Mouse (Mus musculus): ENCODE measurements around the gene Lhb. TPM values are rescaled to one million over a fixed set of nuclear protein-coding genes. Genes with fewer than 3 reads are reported as not detected.

Gene Lhb
- polyA plus RNA-seq, 1 experiment from 2014 or later = not detected

DNA sequence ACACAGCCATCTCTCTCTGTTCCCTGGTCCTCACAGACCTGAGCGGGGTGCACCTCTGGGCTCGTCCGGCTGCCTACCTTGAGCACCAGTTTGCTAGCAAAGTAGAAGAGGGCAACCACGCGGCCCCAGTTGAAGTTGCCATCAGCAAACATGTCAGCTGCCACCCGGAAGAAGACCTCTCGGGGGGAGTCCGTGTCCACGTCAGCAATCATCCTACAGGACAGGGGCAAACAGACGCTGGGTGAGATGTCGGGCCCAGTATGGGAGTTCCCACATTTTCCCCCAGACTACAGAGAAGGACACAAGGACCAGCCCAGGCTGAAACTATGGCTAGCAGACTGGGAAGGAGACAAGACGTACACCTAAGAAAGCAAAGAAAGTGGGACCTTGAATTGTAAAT lies 44.5 kb downstream of the Lhb start:
- Histone ChIP-seq H3K27ac (replicated peaks) (no peak overlapping the region), H3K4me1 (peaks cover 37% of the 10 kb centered on the region), H3K36me3 (peaks cover 42% of the 10 kb centered on the region), H3K27me3 (replicated peaks) (no peaks in the 10 kb centered on the region), H3K4me3 (peak overlapping the region; percentile 69), H3K9ac (no peak overlapping the region), H3K9me3 (no peaks in the 10 kb centered on the region), H3K4me2 (peak overlapping the region; percentile 90)
- no peak for ATAC-seq (ENCODE audit: extremely low read depth, insufficient number of reproducible peaks, low FRiP score, low TSS enrichment)
- WGBS = 92% methylated on average over 12 of the region's 12 CpGs

DNA sequence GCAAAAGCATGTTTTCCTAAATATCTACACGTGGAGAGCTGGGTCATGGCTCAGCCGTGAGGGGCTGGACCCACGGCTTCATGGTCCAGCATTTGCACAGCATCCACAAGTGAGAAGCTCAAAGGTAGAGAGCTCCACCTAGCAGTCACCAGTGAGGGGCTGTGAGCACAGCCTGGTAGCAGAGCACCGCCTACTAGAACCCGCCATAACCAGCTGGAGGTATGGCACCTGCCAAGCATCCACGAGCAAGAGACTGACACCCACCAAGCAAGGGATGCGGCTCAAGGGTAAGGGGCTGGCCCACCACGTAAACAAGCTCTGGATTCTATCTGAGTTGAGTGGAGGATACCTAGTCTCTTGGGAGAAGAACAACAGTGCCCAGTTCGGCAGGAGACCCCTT lies 44.9 kb downstream of the Lhb start:
- Histone ChIP-seq H3K4me1 (peaks cover 33% of the 10 kb centered on the region), H3K9ac (peak overlapping the region; percentile 93), H3K27ac (replicated peaks) (no peak overlapping the region), H3K4me3 (peak overlapping the region; percentile 69), H3K4me2 (peak overlapping the region; percentile 90), H3K36me3 (peaks cover 42% of the 10 kb centered on the region), H3K9me3 (no peaks in the 10 kb centered on the region), H3K27me3 (replicated peaks) (no peaks in the 10 kb centered on the region)
- 69% methylated on average over 9 of the region's 9 CpGs for WGBS
- ATAC-seq (ENCODE audit: extremely low read depth, insufficient number of reproducible peaks, low FRiP score, low TSS enrichment) = no peak

GRCm38 (mm10) chr7:45466283-45467089 lies 45.9 kb downstream of the Lhb start, which contains the start of gene Bax:
Bax (minus strand) TSS chr7:45466898.
- Histone ChIP-seq H3K27ac (replicated peaks) (peak within 1 kb of the TSS; percentile 65), H3K4me3 (peak within 1 kb of the TSS; percentile 69), H3K27me3 (replicated peaks) (no peaks in the 10 kb centered on the region), H3K4me2 (peak within 1 kb of the TSS; percentile 90), H3K9ac (peak within 1 kb of the TSS; percentile 93), H3K9me3 (no peaks in the 10 kb centered on the region), H3K4me1 (peaks cover 27% of the 10 kb centered on the region), H3K36me3 (peaks cover 41% of the 10 kb centered on the region)
- ATAC-seq (ENCODE audit: extremely low read depth, insufficient number of reproducible peaks, low FRiP score, low TSS enrichment) = peak; percentile 75
- under 1% methylated on average over 58 of the region's 58 CpGs for WGBS

- no peaks in the 10 kb centered on the region for H3K9me3 ChIP-seq
- no peaks in the 10 kb centered on the region for H3K27me3 ChIP-seq (replicated peaks)
- WGBS = 38% methylated on average over 7 of the region's 7 CpGs
- H3K36me3 ChIP-seq = peaks cover 34% of the 10 kb centered on the region
- peak overlapping the region; percentile 76 for H3K9ac ChIP-seq
- peak overlapping the region; percentile 69 for H3K4me3 ChIP-seq
- peak overlapping the region; percentile 90 for H3K4me2 ChIP-seq
- H3K4me1 ChIP-seq = peaks cover 22% of the 10 kb centered on the region
- H3K27ac ChIP-seq (replicated peaks) = no peak overlapping the region
- no peak for ATAC-seq (ENCODE audit: extremely low read depth, insufficient number of reproducible peaks, low FRiP score, low TSS enrichment)
Observed at GRCm38 (mm10) chr7:45467090-45467670, 46.6 kb downstream of the Lhb start.

- WGBS = 3% methylated on average over 3 of the region's 3 CpGs
- Histone ChIP-seq H3K9ac (peak overlapping the region; percentile 20; the same call in 1 of the 2 replicates), H3K4me2 (no peak overlapping the region), H3K36me3 (0 out of 2 replicates have a peak, but pooled peaks cover 4% of the 10 kb centered on the region), H3K9me3 (no peaks in the 10 kb centered on the region), H3K27ac (replicated peaks) (no peak overlapping the region), H3K4me3 (no peak overlapping the region), H3K4me1 (peaks cover 15% of the 10 kb centered on the region), H3K27me3 (replicated peaks) (no peaks in the 10 kb centered on the region)
- ATAC-seq (ENCODE audit: extremely low read depth, insufficient number of reproducible peaks, low FRiP score, low TSS enrichment) = no peak
Observed at GRCm38 (mm10) chr7:45470869-45471268, 50.2 kb downstream of the Lhb start.

Small RNAs within 50 kb of the gene (microRNA-seq; reads per million reads assigned to microRNA genes)
- gene Gm22133 = not detected

Other genes starting within 250 kb of the Lhb start
- gene Gfy, start 241.3 kb upstream of the Lhb start, polyA plus RNA-seq (2015; fragmentation: Nextera tagmentation; extraction: Ambion mirVana) = not detected in 2 replicates
- gene Pth2, start 239.8 kb upstream of the Lhb start, polyA plus RNA-seq (2015; fragmentation: Nextera tagmentation; extraction: Ambion mirVana) = not detected in 2 replicates
- 0.51 and 0.74 TPM in 2 replicates for gene Ccdc155, start 215.9 kb upstream of the Lhb start, polyA plus RNA-seq (2015; fragmentation: Nextera tagmentation; extraction: Ambion mirVana)
- 1.5 and 1.7 TPM in 2 replicates for gene Dkkl1, start 208.7 kb upstream of the Lhb start, polyA plus RNA-seq (2015; fragmentation: Nextera tagmentation; extraction: Ambion mirVana)
- gene Tead2, start 205.1 kb upstream of the Lhb start, polyA plus RNA-seq (2015; fragmentation: Nextera tagmentation; extraction: Ambion mirVana) = 127 and 139 TPM in 2 replicates
- gene Cd37, start 181.7 kb upstream of the Lhb start, polyA plus RNA-seq (2015; fragmentation: Nextera tagmentation; extraction: Ambion mirVana) = 1.7 and 2.4 TPM in 2 replicates
- 0.27 and 0.41 TPM in 2 replicates for gene Slc6a16, start 179.7 kb upstream of the Lhb start, polyA plus RNA-seq (2015; fragmentation: Nextera tagmentation; extraction: Ambion mirVana)
- not detected in 2 replicates for gene Slc6a21, start 143.3 kb upstream of the Lhb start, polyA plus RNA-seq (2015; fragmentation: Nextera tagmentation; extraction: Ambion mirVana)
- 12.7 and 13.5 TPM in 2 replicates for gene Trpm4, start 87.0 kb upstream of the Lhb start, polyA plus RNA-seq (2015; fragmentation: Nextera tagmentation; extraction: Ambion mirVana)
- gene Hrc, start 85.5 kb upstream of the Lhb start, polyA plus RNA-seq (2015; fragmentation: Nextera tagmentation; extraction: Ambion mirVana) = 24.2 and 27.7 TPM in 2 replicates
- 2.3 and 2.9 TPM in 2 replicates for gene Ppfia3, start 53.8 kb upstream of the Lhb start, polyA plus RNA-seq (2015; fragmentation: Nextera tagmentation; extraction: Ambion mirVana)
- gene Lin7b, start 50.2 kb upstream of the Lhb start, polyA plus RNA-seq (2015; fragmentation: Nextera tagmentation; extraction: Ambion mirVana) = 1.0 and 1.2 TPM in 2 replicates
- gene Snrnp70, start 25.1 kb upstream of the Lhb start, polyA plus RNA-seq (2015; fragmentation: Nextera tagmentation; extraction: Ambion mirVana) = 136 and 140 TPM in 2 replicates
- gene Kcna7, start 15.2 kb upstream of the Lhb start, polyA plus RNA-seq (2015; fragmentation: Nextera tagmentation; extraction: Ambion mirVana) = 0.32 and 0.50 TPM in 2 replicates
- 1.6 and 1.8 TPM in 2 replicates for gene Ntf5, start 7.1 kb upstream of the Lhb start, polyA plus RNA-seq (2015; fragmentation: Nextera tagmentation; extraction: Ambion mirVana)
- 91.8 and 95.3 TPM in 2 replicates for gene Gys1, start 14.0 kb downstream of the Lhb start, polyA plus RNA-seq (2015; fragmentation: Nextera tagmentation; extraction: Ambion mirVana)
- gene Ruvbl2, start 17.3 kb downstream of the Lhb start, polyA plus RNA-seq (2015; fragmentation: Nextera tagmentation; extraction: Ambion mirVana) = 80.6 and 85.6 TPM in 2 replicates
- gene Ftl1, start 39.1 kb downstream of the Lhb start, polyA plus RNA-seq (2015; fragmentation: Nextera tagmentation; extraction: Ambion mirVana) = 5,089 and 5,516 TPM in 2 replicates
- gene Bax, start 46.1 kb downstream of the Lhb start, polyA plus RNA-seq (2015; fragmentation: Nextera tagmentation; extraction: Ambion mirVana) = 124 and 139 TPM in 2 replicates
- 0.74 and 1.0 TPM in 2 replicates for gene Tulp2, start 61.1 kb downstream of the Lhb start, polyA plus RNA-seq (2015; fragmentation: Nextera tagmentation; extraction: Ambion mirVana)
- gene Gm45808, start 66.0 kb downstream of the Lhb start, polyA plus RNA-seq (2015; fragmentation: Nextera tagmentation; extraction: Ambion mirVana) = not detected in 2 replicates
- gene Dhdh, start 68.0 kb downstream of the Lhb start, polyA plus RNA-seq (2015; fragmentation: Nextera tagmentation; extraction: Ambion mirVana) = 3.9 TPM in 2 replicates
- gene Nucb1, start 89.6 kb downstream of the Lhb start, polyA plus RNA-seq (2015; fragmentation: Nextera tagmentation; extraction: Ambion mirVana) = 175 and 177 TPM in 2 replicates
- 38.5 and 49.6 TPM in 2 replicates for gene Ppp1r15a, start 105.4 kb downstream of the Lhb start, polyA plus RNA-seq (2015; fragmentation: Nextera tagmentation; extraction: Ambion mirVana)
- gene Plekha4, start 105.5 kb downstream of the Lhb start, polyA plus RNA-seq (2015; fragmentation: Nextera tagmentation; extraction: Ambion mirVana) = 1.1 and 1.2 TPM in 2 replicates
- 0.43 and 0.52 TPM in 2 replicates for gene Hsd17b14, start 134.1 kb downstream of the Lhb start, polyA plus RNA-seq (2015; fragmentation: Nextera tagmentation; extraction: Ambion mirVana)
- 65.4 and 66.3 TPM in 2 replicates for gene Bcat2, start 149.3 kb downstream of the Lhb start, polyA plus RNA-seq (2015; fragmentation: Nextera tagmentation; extraction: Ambion mirVana)
- gene Fgf21, start 194.7 kb downstream of the Lhb start, polyA plus RNA-seq (2015; fragmentation: Nextera tagmentation; extraction: Ambion mirVana) = not detected in 2 replicates
- gene Fut1, start 196.5 kb downstream of the Lhb start, polyA plus RNA-seq (2015; fragmentation: Nextera tagmentation; extraction: Ambion mirVana) = not detected in 2 replicates
- gene Izumo1, start 201.0 kb downstream of the Lhb start, polyA plus RNA-seq (2015; fragmentation: Nextera tagmentation; extraction: Ambion mirVana) = 0.11 and 0.19 TPM in 2 replicates
- gene Rasip1, start 206.7 kb downstream of the Lhb start, polyA plus RNA-seq (2015; fragmentation: Nextera tagmentation; extraction: Ambion mirVana) = 17.1 and 18.9 TPM in 2 replicates
- 3.3 and 5.0 TPM in 2 replicates for gene Mamstr, start 219.2 kb downstream of the Lhb start, polyA plus RNA-seq (2015; fragmentation: Nextera tagmentation; extraction: Ambion mirVana)
- 0.86 and 1.1 TPM in 2 replicates for gene Fut2, start 245.6 kb downstream of the Lhb start, polyA plus RNA-seq (2015; fragmentation: Nextera tagmentation; extraction: Ambion mirVana)